Mouse (Mus musculus): ENCODE measurements around the gene Slc6a17. TPM values are rescaled to one million over a fixed set of nuclear protein-coding genes. Genes with fewer than 3 reads are reported as not detected.
A peak's percentile ranks its signal among the peaks of the same experiment; 100 is the strongest.

Slc6a17 gene
- total RNA-seq, 2 experiments from 2014 or later: 276 to 290 TPM

- peak; percentile 62 to 63 for DNase-seq (ENCODE audit: low spot score in 2 of 2)
- Histone ChIP-seq H3K4me3 (no peak overlapping the region), H3K27ac (peak overlapping the region; percentile 72)
- TF ChIP-seq CTCF (conservative IDR thresholded peaks at IDR 0.05): no peak
Observed at GRCm38 (mm10) chr3:107446822-107447221, 71.0 kb downstream of the Slc6a17 start.

DNA sequence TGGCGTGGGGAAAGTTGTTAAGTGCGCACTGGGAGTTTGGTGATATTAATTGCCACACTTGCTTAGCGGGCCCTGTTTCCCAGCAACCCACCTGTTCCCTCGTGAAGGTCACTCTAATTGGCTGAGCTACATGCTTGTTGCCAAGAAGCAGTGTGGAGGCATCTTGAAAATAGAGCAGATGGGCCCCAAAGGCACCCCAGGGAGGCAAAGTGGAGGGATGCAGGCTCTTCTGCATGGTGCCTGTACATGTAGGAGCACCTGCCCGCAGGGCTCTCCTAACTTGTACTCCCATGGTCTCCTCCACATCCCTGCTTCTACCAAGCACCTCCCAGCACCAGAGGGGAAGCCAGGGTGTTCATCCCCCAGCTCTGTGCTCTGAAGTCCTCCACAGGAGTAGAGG, 74.0 kb downstream of the Slc6a17 start:
- no peak for DNase-seq (ENCODE audit: low spot score in 2 of 2)
- TF ChIP-seq CTCF (conservative IDR thresholded peaks at IDR 0.05): no peak
- peak overlapping the region; percentile 89 for H3K27ac ChIP-seq
- H3K4me3 ChIP-seq: no peak overlapping the region

GRCm38 (mm10) chr3:107442191-107442590, 75.6 kb downstream of the Slc6a17 start:
- no peak for TF ChIP-seq CTCF (conservative IDR thresholded peaks at IDR 0.05)
- Histone ChIP-seq H3K4me3 (no peak overlapping the region), H3K27ac (peak overlapping the region; percentile 89)
- peak; percentile 74 to 85 for DNase-seq (ENCODE audit: low spot score in 2 of 2)

DNA sequence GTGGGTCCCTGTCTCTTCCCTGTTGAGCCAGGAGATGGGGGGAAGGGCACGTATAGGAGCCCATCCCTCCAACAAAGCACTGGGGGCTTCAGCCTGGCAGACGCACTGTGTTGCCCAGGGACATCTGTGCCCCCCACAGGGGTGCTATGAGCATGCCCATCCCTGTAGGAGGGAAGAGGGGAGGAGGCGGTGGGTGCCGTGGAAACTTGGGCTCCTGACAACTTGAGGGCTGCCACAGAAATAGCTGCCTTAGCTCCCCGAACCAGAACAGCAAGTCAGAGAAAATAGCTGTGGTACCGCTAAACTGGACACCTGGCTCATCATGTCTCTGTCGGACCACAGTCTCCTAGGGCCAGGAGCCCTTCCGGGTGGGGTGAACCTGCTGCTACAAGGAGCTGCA, 76.5 kb downstream of the Slc6a17 start:
- peak overlapping the region; percentile 17; the same call in 1 of the 2 replicates for H3K4me3 ChIP-seq
- no peak for TF ChIP-seq CTCF (conservative IDR thresholded peaks at IDR 0.05)
- peak overlapping the region; percentile 89 for H3K27ac ChIP-seq
- no peak for DNase-seq (ENCODE audit: low spot score in 2 of 2)

DNA sequence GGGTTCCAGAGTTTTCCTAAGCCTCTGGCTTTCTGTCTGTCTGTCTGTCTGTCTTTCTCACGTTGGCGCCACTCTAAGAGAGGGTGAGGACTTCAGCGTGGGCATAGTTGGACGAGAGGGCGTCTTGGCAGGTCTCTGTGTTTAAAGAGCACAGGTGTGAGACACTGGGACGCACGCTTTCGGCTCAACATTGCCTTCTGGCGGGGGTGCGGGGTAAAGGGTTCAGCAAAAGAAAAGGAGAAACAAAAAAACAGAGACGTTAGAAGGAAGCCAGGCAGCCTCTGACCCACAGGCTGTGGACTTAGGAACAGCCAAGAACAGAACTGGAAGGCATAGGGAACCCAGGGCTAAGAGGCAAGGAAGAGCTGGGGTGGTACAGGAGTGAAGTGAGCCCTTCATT, 78.5 kb downstream of the Slc6a17 start:
- DNase-seq (ENCODE audit: low spot score in 2 of 2): no peak
- Histone ChIP-seq H3K4me3 (no peak overlapping the region), H3K27ac (peak overlapping the region; percentile 53)
- no peak for TF ChIP-seq CTCF (conservative IDR thresholded peaks at IDR 0.05)

GRCm38 (mm10) chr3:107437666-107438065, 80.2 kb downstream of the Slc6a17 start:
- TF ChIP-seq CTCF (conservative IDR thresholded peaks at IDR 0.05): no peak
- H3K27ac ChIP-seq: no peak overlapping the region
- no peak for DNase-seq (ENCODE audit: low spot score in 2 of 2)
- no peak overlapping the region for H3K4me3 ChIP-seq

DNA sequence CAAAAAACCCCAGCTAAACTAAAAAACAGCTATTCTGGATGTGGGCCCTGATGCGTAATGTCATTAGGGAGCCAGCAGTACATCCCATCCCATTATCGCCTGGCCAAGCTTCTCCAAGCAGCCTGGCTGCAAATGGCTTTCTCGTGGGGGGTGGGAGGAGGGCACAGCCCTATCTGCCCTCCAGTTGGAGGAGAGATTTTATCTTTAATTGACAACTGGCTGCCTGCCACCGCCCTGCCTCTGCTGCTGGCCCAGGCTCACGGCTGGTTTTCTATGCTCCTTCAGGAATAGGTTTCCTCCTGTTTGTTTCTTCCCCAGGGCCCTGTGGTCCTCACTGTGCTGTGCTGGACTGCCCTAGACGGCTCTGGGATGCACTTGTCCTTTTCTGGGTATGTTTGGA, 81.4 kb downstream of the Slc6a17 start:
- H3K4me3 ChIP-seq: no peak overlapping the region
- DNase-seq (ENCODE audit: low spot score in 2 of 2): no peak
- H3K27ac ChIP-seq: peak overlapping the region; percentile 62; the same call in 1 of the 2 replicates
- no peak for TF ChIP-seq CTCF (conservative IDR thresholded peaks at IDR 0.05)

GRCm38 (mm10) chr3:107433614-107434013, 84.2 kb downstream of the Slc6a17 start:
- no peak for DNase-seq (ENCODE audit: low spot score in 2 of 2)
- Histone ChIP-seq H3K27ac (peak overlapping the region; percentile 62), H3K4me3 (no peak overlapping the region)
- no peak for TF ChIP-seq CTCF (conservative IDR thresholded peaks at IDR 0.05)

DNA sequence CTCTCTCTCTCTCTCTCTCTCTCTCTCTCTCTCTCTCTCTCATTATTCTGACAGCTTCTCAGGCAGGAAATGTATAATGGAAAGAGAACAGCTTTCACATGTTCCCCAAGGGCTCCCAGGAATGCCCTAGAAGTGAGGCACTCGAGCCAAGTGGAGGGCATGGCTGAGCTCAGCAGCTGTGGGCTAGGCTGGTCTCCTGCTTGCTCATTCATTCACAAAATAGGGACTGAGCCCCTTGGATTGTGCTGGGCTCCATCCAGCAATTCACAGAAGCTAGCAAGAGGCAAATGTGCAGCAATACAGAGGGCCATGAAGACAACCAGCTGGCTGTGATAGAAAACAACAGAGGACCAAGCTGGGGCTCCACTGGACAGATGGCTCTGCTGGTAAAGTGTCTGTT, 86.5 kb downstream of the Slc6a17 start:
- TF ChIP-seq CTCF (conservative IDR thresholded peaks at IDR 0.05): no peak
- Histone ChIP-seq H3K27ac (peak overlapping the region; percentile 48; the same call in 1 of the 2 replicates), H3K4me3 (no peak overlapping the region)
- DNase-seq (ENCODE audit: low spot score in 2 of 2): no peak

DNA sequence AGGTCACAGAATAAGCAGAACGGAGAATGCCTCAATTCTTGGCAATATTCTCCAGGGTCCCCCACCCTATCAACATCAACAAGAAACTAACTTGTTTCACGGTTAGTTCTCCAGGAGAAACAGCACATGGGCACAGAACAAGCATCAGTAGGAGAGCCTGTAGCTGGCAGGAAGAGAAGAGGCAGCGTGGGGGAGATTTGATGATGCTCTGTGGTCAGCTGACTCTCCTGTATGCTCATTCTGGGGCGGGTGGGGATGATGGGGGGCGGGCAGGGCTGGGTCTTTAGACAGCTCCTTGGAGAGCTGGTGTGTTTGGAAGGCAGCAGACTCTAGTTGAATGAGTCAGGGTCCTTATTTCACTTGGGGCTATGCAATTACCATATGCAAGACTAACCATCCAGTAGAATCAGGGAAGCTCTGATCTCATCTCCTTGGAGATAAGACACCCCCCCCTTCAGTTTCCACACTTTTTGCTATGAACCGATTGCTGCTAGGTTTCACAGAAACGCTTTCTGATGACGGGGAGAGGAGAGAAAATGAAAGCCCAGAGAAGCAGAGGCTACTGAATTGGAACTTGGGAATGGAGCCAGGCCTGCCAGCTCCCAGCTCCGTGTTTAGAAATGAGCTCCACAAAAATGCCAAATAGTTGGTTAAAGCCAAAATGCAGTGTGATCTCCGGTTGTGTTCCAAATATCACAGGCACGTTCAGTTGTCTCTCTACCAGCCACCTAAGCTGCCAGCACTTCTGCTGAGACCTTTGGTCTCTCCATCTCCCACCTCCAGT, 93.4 kb downstream of the Slc6a17 start:
- H3K4me3 ChIP-seq: peak overlapping the region; percentile 14; the same call in 1 of the 2 replicates
- H3K27ac ChIP-seq: peak overlapping the region; percentile 79
- peak in 1 of 2 experiments; percentile 57 for DNase-seq (ENCODE audit: low spot score in 2 of 2)
- no peak for TF ChIP-seq CTCF (conservative IDR thresholded peaks at IDR 0.05)

DNA sequence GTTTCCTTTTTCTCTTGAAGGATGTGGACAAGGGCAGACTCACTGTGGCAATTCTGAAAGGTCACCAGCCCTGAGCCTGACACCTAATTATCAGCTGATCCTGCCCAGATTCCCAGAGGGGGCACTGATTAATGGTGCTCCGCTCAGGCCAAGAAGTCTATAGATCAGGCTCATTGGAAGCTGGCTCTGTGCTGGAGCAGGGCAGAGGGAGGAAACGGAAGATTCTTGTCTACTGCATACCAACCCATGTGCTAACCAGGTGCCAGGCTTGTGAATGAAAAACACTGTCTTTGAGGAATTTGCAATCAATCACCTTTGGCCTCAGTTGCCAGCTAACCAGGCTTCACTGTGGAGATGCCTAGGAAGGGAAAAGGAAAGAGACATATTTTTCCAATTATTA, 97.7 kb downstream of the Slc6a17 start:
- TF ChIP-seq CTCF (conservative IDR thresholded peaks at IDR 0.05): no peak
- DNase-seq (ENCODE audit: low spot score in 2 of 2): no peak
- H3K4me3 ChIP-seq: no peak overlapping the region
- H3K27ac ChIP-seq: no peak overlapping the region

Other genes with a start within 250 kb of the Slc6a17 start
- gene Lamtor5, start 239.2 kb downstream of the Slc6a17 start, total RNA-seq (2021): 10 to 100 TPM; 61.4 to 65.2 TPM
- gene Slc16a4, start 226.8 kb downstream of the Slc6a17 start, total RNA-seq (2021): 1 to 10 TPM; 1.2 to 1.4 TPM
- gene Rbm15, start 184.3 kb downstream of the Slc6a17 start, total RNA-seq (2021): 10 to 100 TPM; 26.8 to 30.1 TPM
- gene Kcnc4, start 58.5 kb downstream of the Slc6a17 start, total RNA-seq (2021): 10 to 100 TPM; 59.1 to 62.3 TPM
- gene Ubl4b, start 37.1 kb upstream of the Slc6a17 start, total RNA-seq (2021): not detected
- gene Alx3, start 77.0 kb upstream of the Slc6a17 start, total RNA-seq (2021): under 1 TPM; 0.56 to 0.84 TPM
- not detected for gene Gm10961, start 113.3 kb upstream of the Slc6a17 start, total RNA-seq (2021)
- 10 to 100 TPM; 74.5 to 79.2 TPM for gene Strip1, start 113.7 kb upstream of the Slc6a17 start, total RNA-seq (2021)
- gene Ahcyl1, start 178.5 kb upstream of the Slc6a17 start, total RNA-seq (2021): 100 to 1,000 TPM; 338 to 346 TPM
- 10 to 100 TPM; 20.4 to 20.5 TPM for gene Csf1, start 242.5 kb upstream of the Slc6a17 start, total RNA-seq (2021)